Comparison of ENCODE assay signal across 14 mouse cellular contexts in the genomic region with DNA sequence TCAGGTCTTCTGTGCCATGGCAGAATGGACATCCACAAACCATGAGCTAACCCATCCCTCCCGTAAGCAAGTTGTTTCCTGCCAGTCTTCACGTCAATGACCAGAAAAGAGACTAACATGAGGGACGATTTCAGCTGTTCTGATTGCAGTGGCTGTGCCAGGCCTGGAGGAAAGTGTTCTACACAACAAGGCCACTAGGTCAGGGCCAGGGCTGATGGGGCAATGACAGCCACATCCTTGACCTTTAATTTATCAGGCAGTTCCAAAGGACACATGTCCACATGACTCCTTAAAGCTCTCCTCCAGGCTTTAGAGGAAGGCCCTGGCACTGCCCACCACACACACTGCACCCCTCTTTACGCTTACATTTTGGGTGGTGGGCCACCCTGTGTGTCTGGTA.
"Had no signal": no experiment of that assay in that cellular context is flagged by ENCODE, and none has a peak within 500 bp of the region (broad histone marks: within the 10 kb centered on the region; RNA-seq: fewer than 3 reads in every experiment).

No protein-coding gene starts in this region.

- H3K4me3 ChIP-seq: limb, embryonic 12.5 days; liver, embryonic 12.5 days; lung, embryonic 15.5 days; midbrain, embryonic 10.5 days; neural tube, embryonic 12.5 days had no signal

- H3K27ac ChIP-seq: kidney, postnatal 0 days; limb, embryonic 12.5 days; liver, embryonic 12.5 days; lung, embryonic 15.5 days; midbrain, embryonic 10.5 days; neural tube, embryonic 12.5 days had no signal

- H3K4me1 ChIP-seq: limb, embryonic 12.5 days; lung, embryonic 15.5 days; midbrain, embryonic 10.5 days; neural tube, embryonic 12.5 days had no signal

- H3K27me3 ChIP-seq: limb, embryonic 12.5 days; liver, embryonic 12.5 days; lung, embryonic 15.5 days; neural tube, embryonic 12.5 days had no signal

- ATAC-seq: intestine, postnatal 0 days; liver, embryonic 12.5 days had no signal

- DNase-seq: kidney, adult 8-10 months; kidney, postnatal 36 days; layer of hippocampus, adult 9-11 months; layer of hippocampus, postnatal 36 days; lung, postnatal 4 days; midbrain, embryonic 14.5 days; thymus, postnatal 4 days had no signal

- H3K9ac ChIP-seq: limb, embryonic 12.5 days; liver, embryonic 12.5 days; lung, embryonic 15.5 days; neural tube, embryonic 12.5 days had no signal

- H3K4me2 ChIP-seq: limb, embryonic 12.5 days; liver, embryonic 12.5 days; lung, embryonic 15.5 days; neural tube, embryonic 12.5 days had no signal

- H3K9me3 ChIP-seq: limb, embryonic 12.5 days; liver, embryonic 12.5 days; lung, embryonic 15.5 days; midbrain, embryonic 10.5 days; neural tube, embryonic 12.5 days had no signal

- H3K36me3 ChIP-seq: limb, embryonic 12.5 days; liver, embryonic 12.5 days; lung, embryonic 15.5 days; midbrain, embryonic 10.5 days; neural tube, embryonic 12.5 days had no signal
